Mouse (Mus musculus) CH12.LX (cell line): ENCODE data around the gene Fxyd7. TPM values are rescaled to one million over a fixed set of nuclear protein-coding genes. Genes with fewer than 3 reads are reported as not detected.

Source experiments
- DNase-seq: peaks from one replicate; pipeline ENCODE4 v3.0.0-alpha.2; 2013; ENCODE audit errors: extremely low read depth
- H3K27ac ChIP-seq: 2 replicates; pipeline ENCODE4 v1.5.1; 2012; ENCODE audit warnings: low read depth, mild to moderate bottlenecking, control low read depth, moderate library complexity; ENCODE audit not compliant: insufficient read depth
- H3K27me3 ChIP-seq: replicated peaks from 2 replicates; pipeline ENCODE3; 2012; ENCODE audit warnings: inconsistent platforms
- H3K36me3 ChIP-seq, 2 experiments: replicated peaks in 1 of 2; 2 replicates each; pipeline versions ENCODE3 to v1.6.1; 2012; ENCODE audit warnings: inconsistent platforms in 1 of 2, low read length in 1 of 2, mild to moderate bottlenecking in 1 of 2, mixed read lengths in 1 of 2, moderate library complexity in 1 of 2; ENCODE audit not compliant: control insufficient read depth in 1 of 2, insufficient read depth in 1 of 2
- H3K4me1 ChIP-seq, 2 experiments: 2 replicates each; pipeline ENCODE4 v1.6.1; 2012; ENCODE audit warnings: inconsistent platforms in 1 of 2, moderate library complexity in 1 of 2; ENCODE audit not compliant: insufficient read depth in 2 of 2, control insufficient read depth in 1 of 2
- H3K4me2 ChIP-seq: 2 replicates; pipeline ENCODE4 v1.6.1; 2012; ENCODE audit warnings: low read depth, mild to moderate bottlenecking, control low read depth; ENCODE audit not compliant: poor library complexity, insufficient read depth, severe bottlenecking
- H3K4me3 ChIP-seq, 3 experiments: fragments of 150-350 bp in 1 of 3; sonication (generic) in 1 of 3; replicated peaks in 1 of 3; 2 replicates each; pipeline versions ENCODE3 to v1.5.1; 2011 to 2012; ENCODE audit warnings: low read depth in 2 of 3, low read length in 2 of 3, mild to moderate bottlenecking in 2 of 3, moderate library complexity in 2 of 3, control low read depth in 1 of 3, improper control_type of control experiment in 1 of 3, inconsistent platforms in 1 of 3, mixed read lengths in 1 of 3; ENCODE audit not compliant: poor library complexity in 1 of 3
- H3K79me2 ChIP-seq: replicated peaks from 2 replicates; pipeline ENCODE4 v1.6.1; 2012; ENCODE audit warnings: mild to moderate bottlenecking, moderate library complexity; ENCODE audit not compliant: control insufficient read depth, poor library complexity, insufficient read depth, severe bottlenecking; ENCODE audit errors: extremely low read depth
- H3K9ac ChIP-seq: 2 replicates; pipeline ENCODE4 v1.6.1; 2012; ENCODE audit warnings: low read depth, mild to moderate bottlenecking, control low read depth, moderate library complexity; ENCODE audit not compliant: insufficient read depth
- H3K9me3 ChIP-seq: replicated peaks from 2 replicates; pipeline ENCODE3; 2012; ENCODE audit warnings: low read length, inconsistent platforms, mixed read lengths
- BHLHE40 ChIP-seq: IDR thresholded peaks from 2 replicates; pipeline ENCODE4 v1.6.1; 2011; ENCODE audit warnings: mild to moderate bottlenecking, low read depth, low read length, improper control_type of control experiment
- CTCF ChIP-seq, 2 experiments: IDR thresholded peaks in 1 of 2; conservative IDR thresholded peaks in 1 of 2; 2 replicates each; pipeline ENCODE4 v1.5.1; 2011 to 2012; ENCODE audit warnings: low read depth in 2 of 2, low read length in 2 of 2, improper control_type of control experiment in 1 of 2, inconsistent platforms in 1 of 2, mild to moderate bottlenecking in 1 of 2, moderate library complexity in 1 of 2
- ELF1 ChIP-seq: IDR thresholded peaks from 2 replicates; pipeline ENCODE4 v1.6.1; 2014; ENCODE audit warnings: low read depth, mild to moderate bottlenecking, inconsistent platforms, low read length, improper control_type of control experiment
- EP300 ChIP-seq: IDR thresholded peaks from 2 replicates; pipeline ENCODE4 v1.6.1; 2011; ENCODE audit warnings: low read length, improper control_type of control experiment
- ETS1 ChIP-seq: conservative IDR thresholded peaks from 2 replicates; pipeline ENCODE4 v1.6.1; 2012; ENCODE audit warnings: low read depth, mild to moderate bottlenecking, inconsistent platforms, low read length, improper control_type of control experiment, moderate library complexity
- HCFC1 ChIP-seq: IDR thresholded peaks from 2 replicates; pipeline ENCODE4 v1.6.1; 2012; ENCODE audit warnings: low read depth, mild to moderate bottlenecking, inconsistent platforms, low read length, improper control_type of control experiment
- IRF4 ChIP-seq: IDR thresholded peaks from 2 replicates; pipeline ENCODE4 v1.6.1; 2014; ENCODE audit warnings: low read depth, mild to moderate bottlenecking, inconsistent platforms, low read length, improper control_type of control experiment
- JUN ChIP-seq: IDR thresholded peaks from 2 replicates; pipeline ENCODE4 v1.6.1; 2011; ENCODE audit warnings: low read depth, mild to moderate bottlenecking, low read length, improper control_type of control experiment, moderate library complexity; ENCODE audit not compliant: insufficient read depth
- JUND ChIP-seq: conservative IDR thresholded peaks from 2 replicates; pipeline ENCODE4 v1.6.1; 2011; ENCODE audit warnings: low read depth, low read length, improper control_type of control experiment
- MAFK ChIP-seq: IDR thresholded peaks from 2 replicates; pipeline ENCODE4 v1.6.1; 2011; ENCODE audit warnings: low read length, improper control_type of control experiment; ENCODE audit not compliant: insufficient replicate concordance
- MAX ChIP-seq: IDR thresholded peaks from 2 replicates; pipeline ENCODE4 v1.6.1; 2011; ENCODE audit warnings: low read length, improper control_type of control experiment
- MEF2A ChIP-seq: IDR thresholded peaks from 2 replicates; pipeline ENCODE4 v1.6.1; 2014; ENCODE audit warnings: low read depth, mild to moderate bottlenecking, inconsistent platforms, low read length, improper control_type of control experiment, borderline replicate concordance
- MXI1 ChIP-seq: IDR thresholded peaks from 2 replicates; pipeline ENCODE4 v1.6.1; 2011; ENCODE audit warnings: mild to moderate bottlenecking, low read depth, low read length, improper control_type of control experiment
- MYC ChIP-seq: IDR thresholded peaks from 2 replicates; pipeline ENCODE4 v1.6.1; 2011; ENCODE audit warnings: low read depth, mild to moderate bottlenecking, improper control_type of control experiment, low read length
- POLR2A ChIP-seq: IDR thresholded peaks from 2 replicates; pipeline ENCODE4 v1.6.1; 2011; ENCODE audit warnings: low read depth, mild to moderate bottlenecking, improper control_type of control experiment, low read length
- SIN3A ChIP-seq: IDR thresholded peaks from 2 replicates; pipeline ENCODE4 v1.6.1; 2012; ENCODE audit warnings: low read length, improper control_type of control experiment, inconsistent platforms
- TBP ChIP-seq: conservative IDR thresholded peaks from 2 replicates; pipeline ENCODE4 v1.6.1; 2011; ENCODE audit warnings: low read depth, low read length, improper control_type of control experiment
- ZC3H11A ChIP-seq: IDR thresholded peaks from 2 replicates; pipeline ENCODE4 v1.6.1; 2012; ENCODE audit warnings: low read depth, mild to moderate bottlenecking, inconsistent platforms, low read length, improper control_type of control experiment
- ZKSCAN1 ChIP-seq: IDR thresholded peaks from 2 replicates; pipeline ENCODE4 v1.6.1; 2012; ENCODE audit warnings: low read depth, inconsistent platforms, low read length, improper control_type of control experiment, borderline replicate concordance
- dilution Hi-C: fragments of 300-500 bp; cut with MboI; formaldehyde crosslinking; loops from 2 replicates; pipeline ENCODE4 v1.14.3; 2020; ENCODE audit warnings: low sequenced_read_pairs; ENCODE audit not compliant: extremely low pct_unique_long_range_greater_than_20kb, extremely low pct_ligation_motif_present
- in situ Hi-C: fragments of 300-500 bp; cut with MboI; formaldehyde crosslinking; loops from 3 replicates; pipeline ENCODE4 v1.14.3; 2019; ENCODE audit warnings: low sequenced_read_pairs, low pct_ligation_motif_present, low pct_unique_long_range_greater_than_20kb, mixed read lengths
- polyA plus RNA-seq: library from polyadenylated mRNA; unstranded; fragments of >175 nt; gene quantifications from 2 replicates; pipeline ENCODE4 v1.2.1, GENCODE M21; 2012; ENCODE audit warnings: low read depth; ENCODE audit not compliant: insufficient read length
- total RNA-seq, 2 experiments: library from RNA; depleted of rRNA; stranded (reverse); fragments of 300-350 nt in 1 of 2; fragments of >200 nt in 1 of 2; gene quantifications; 2 replicates each; pipeline ENCODE4 v1.2.3; 2012 to 2014

Gene Fxyd7
- total RNA-seq (2012; rRNA removed) (not detected in 2 replicates), total RNA-seq (2014; rRNA removed) (not detected in 2 replicates), polyA plus RNA-seq (not detected in 2 replicates)

- peaks cover 71% of the 10 kb centered on the region for H3K27me3 ChIP-seq
- no peaks in the 10 kb centered on the region for H3K79me2 ChIP-seq
- TF ChIP-seq CTCF (conservative IDR thresholded peaks at IDR 0.05 in 1 of 2, IDR thresholded peaks at IDR 0.05 in 1 of 2; ENCODE audit: low read depth in 2 of 2, low read length in 2 of 2) (peak in 1 of 2 experiments; percentile 28; a peak in 1 of 4 replicates), MXI1 (no peak)
- no peak within 1 kb of the TSS for H3K9ac ChIP-seq
- peak within 1 kb of the TSS; percentile 31 for H3K4me2 ChIP-seq
- H3K36me3 ChIP-seq = no peaks in the 10 kb centered on the region
- H3K9me3 ChIP-seq = no peaks in the 10 kb centered on the region
- no peak within 1 kb of the TSS for H3K27ac ChIP-seq
- no peak for DNase-seq
- dilution Hi-C loops = no loop called here
- H3K4me1 ChIP-seq = peaks cover 13 to 25% of the 10 kb centered on the region in 2 experiments
- in situ Hi-C loops = no loop called here
- no peak within 1 kb of the TSS for H3K4me3 ChIP-seq
These were observed at the start of gene Fxyd7 for GRCm38 (mm10) chr7:31051321-31052021. Gene Fxyd7 (minus strand): TSS chr7:31051467.

- in situ Hi-C loops = no loop called here
- H3K27ac ChIP-seq = no peak overlapping the region
- peak; percentile 68; the same call in 1 of the 2 replicates for TF ChIP-seq MYC
- TF ChIP-seq MAX = peak; percentile 76
- peak; percentile 24; the same call in 1 of the 2 replicates for TF ChIP-seq MEF2A
- TF ChIP-seq TBP = no peak
- peak; percentile 34; the same call in 1 of the 2 replicates for TF ChIP-seq MAFK
- peak; percentile 63; the same call in 1 of the 2 replicates for TF ChIP-seq EP300
- TF ChIP-seq SIN3A = peak; percentile 86
- peak; percentile 88 for TF ChIP-seq JUN
- TF ChIP-seq ZC3H11A = no peak
- TF ChIP-seq POLR2A = no peak
- TF ChIP-seq ELF1 = peak; percentile 37
- TF ChIP-seq ZKSCAN1 = no peak
- TF ChIP-seq BHLHE40 = peak; percentile 91
- TF ChIP-seq MXI1 = peak; percentile 93
- TF ChIP-seq IRF4 = peak; percentile 82
- peak; percentile 29; the same call in 1 of the 2 replicates for TF ChIP-seq HCFC1
- peak; percentile 95 for TF ChIP-seq JUND
- TF ChIP-seq ETS1 = peak; percentile 89
- TF ChIP-seq, all 38 proteins: peak for 14
- H3K27me3 ChIP-seq = no peaks in the 10 kb centered on the region
- dilution Hi-C loops = no loop called here
- no peaks in the 10 kb centered on the region for H3K79me2 ChIP-seq
- H3K36me3 ChIP-seq = peaks cover 0 to 67% of the 10 kb centered on the region in 2 experiments
- H3K9ac ChIP-seq = no peak overlapping the region
- peak overlapping the region; percentile 30; the same call in 1 of the 2 replicates for H3K4me2 ChIP-seq
- DNase-seq = peak; percentile 80
- peaks cover 3% of the 10 kb centered on the region for H3K9me3 ChIP-seq
- peaks cover 11 to 23% of the 10 kb centered on the region in 2 experiments for H3K4me1 ChIP-seq
- no peak overlapping the region for H3K4me3 ChIP-seq
These were observed 49.5 kb upstream of the Fxyd7 start for GRCm38 (mm10) chr7:31100786-31101185.
